Mouse (Mus musculus): Measurements from ENCODE around the gene Gng11. TPM values are rescaled to one million over a fixed set of nuclear protein-coding genes. Genes with fewer than 3 reads are reported as not detected.

The Gng11 gene
- total RNA-seq, 1 experiment from 2014 or later, result 4.8 TPM

Other genes with a start within 250 kb of the Gng11 start
- gene Calcr, start 239.2 kb upstream of the Gng11 start, total RNA-seq (2017), result not detected in 2 replicates
- gene Tfpi2, start 15.0 kb upstream of the Gng11 start, total RNA-seq (2017), result 0.69 TPM in 1 of 2 replicates, not detected in the other
- gene Gngt1, start 10.1 kb upstream of the Gng11 start, total RNA-seq (2017), result not detected in 2 replicates
- 51.5 and 53.8 TPM in 2 replicates for gene Bet1, start 83.1 kb downstream of the Gng11 start, total RNA-seq (2017)